Mouse (Mus musculus): ENCODE data around the gene 1700047I17Rik2.
"Not testable (repeated sequence)": the region's sequence is repeated elsewhere in the genome, so short reads cannot be mapped to it uniquely, and the experiment has no call there.

Gene 1700047I17Rik2

GRCm38 (mm10) chr12:55199306-55199705 is at the start of gene 1700047I17Rik2:
1700047I17Rik2 (plus strand) TSS chr12:55199592.
- DNase-seq (ENCODE audit: low read depth, low spot score): not testable (repeated sequence)

GRCm38 (mm10) chr12:55154559-55155448 is 44.6 kb upstream of the 1700047I17Rik2 start, which contains the start of gene Srp54b:
Srp54b (plus strand) TSS chr12:55155104.
- DNase-seq (ENCODE audit: low read depth, low spot score): not testable (repeated sequence)

- DNase-seq (ENCODE audit: low read depth, low spot score): not testable (repeated sequence)
Observed at GRCm38 (mm10) chr12:55155449-55155783, 44.0 kb upstream of the 1700047I17Rik2 start.

- DNase-seq (ENCODE audit: low read depth, low spot score): not testable (repeated sequence)
Observed at GRCm38 (mm10) chr12:55167034-55167557, 32.3 kb upstream of the 1700047I17Rik2 start.

- DNase-seq (ENCODE audit: low read depth, low spot score): not testable (repeated sequence)
Observed at GRCm38 (mm10) chr12:55187686-55188085, 11.7 kb upstream of the 1700047I17Rik2 start.

GRCm38 (mm10) chr12:55189127-55189526 is 10.3 kb upstream of the 1700047I17Rik2 start:
- DNase-seq (ENCODE audit: low read depth, low spot score): not testable (repeated sequence)

- not testable (repeated sequence) for DNase-seq (ENCODE audit: low read depth, low spot score)
Observed at GRCm38 (mm10) chr12:55199799-55200198, 407 bp downstream of the 1700047I17Rik2 start.

- not testable (repeated sequence) for DNase-seq (ENCODE audit: low read depth, low spot score)
Observed at GRCm38 (mm10) chr12:55212944-55213343, 13.6 kb downstream of the 1700047I17Rik2 start.

GRCm38 (mm10) chr12:55229626-55230519 is 30.5 kb downstream of the 1700047I17Rik2 start, which contains the start of gene Srp54c:
Srp54c (plus strand) TSS chr12:55230168.
- not testable (repeated sequence) for DNase-seq (ENCODE audit: low read depth, low spot score)

- DNase-seq (ENCODE audit: low read depth, low spot score): not testable (repeated sequence)
Observed at GRCm38 (mm10) chr12:55230520-55230861, 31.1 kb downstream of the 1700047I17Rik2 start.

- DNase-seq (ENCODE audit: low read depth, low spot score): not testable (repeated sequence)
Observed at GRCm38 (mm10) chr12:55242243-55242642, 42.9 kb downstream of the 1700047I17Rik2 start.

- not testable (repeated sequence) for DNase-seq (ENCODE audit: low read depth, low spot score)
Observed at GRCm38 (mm10) chr12:55261950-55262349, 62.6 kb downstream of the 1700047I17Rik2 start.

- DNase-seq (ENCODE audit: low read depth, low spot score): not testable (repeated sequence)
Observed at GRCm38 (mm10) chr12:55263385-55263784, 64.0 kb downstream of the 1700047I17Rik2 start.
